Mouse (Mus musculus): ENCODE data around the gene Parp16. TPM values are rescaled to one million over a fixed set of nuclear protein-coding genes. Genes with fewer than 3 reads are reported as not detected.

Parp16 gene
- 1 to 10 TPM; 6.6 to 8.1 TPM for total RNA-seq (2021)
- long read RNA-seq, experiment 1, transcript Parp16-202 (6 exons, 2,518 nt): major isoform, 5 of 10 reads
- long read RNA-seq, experiment 1, partial matches to known transcripts: 3 of 10 reads
- long read RNA-seq, experiment 1, other reads (novel, unspliced or antisense): 2 of 10 reads
- long read RNA-seq, experiment 2, transcript Parp16-202 (6 exons, 2,518 nt): major isoform, 7 of 11 reads
- long read RNA-seq, experiment 2, partial matches to known transcripts: 2 of 11 reads
- long read RNA-seq, experiment 2, other reads (novel, unspliced or antisense): 1 of 11 reads

DNA sequence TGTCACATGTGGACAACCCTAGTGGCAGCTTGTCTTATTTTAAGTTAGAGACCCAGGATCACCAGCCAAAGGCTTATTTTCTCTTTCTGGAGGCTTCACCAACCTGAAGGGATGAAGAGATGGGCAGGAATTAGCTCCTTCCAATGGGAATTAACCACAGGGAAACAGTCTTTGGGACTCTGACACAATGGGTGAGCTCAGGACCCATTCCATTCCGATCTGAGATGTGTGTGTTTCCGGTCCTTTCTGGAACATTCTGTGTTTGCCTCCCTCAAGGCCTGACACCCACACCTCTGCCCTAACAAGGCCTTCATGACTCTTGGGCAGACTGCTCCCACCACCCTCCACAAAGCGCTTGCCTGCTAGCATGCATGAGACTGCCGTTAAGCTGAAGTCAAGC, at the start of gene Parp16:
Gene Parp16 (plus strand): TSS at position 301 of the 400 bp plus-strand sequence.
- no peak for DNase-seq

DNA sequence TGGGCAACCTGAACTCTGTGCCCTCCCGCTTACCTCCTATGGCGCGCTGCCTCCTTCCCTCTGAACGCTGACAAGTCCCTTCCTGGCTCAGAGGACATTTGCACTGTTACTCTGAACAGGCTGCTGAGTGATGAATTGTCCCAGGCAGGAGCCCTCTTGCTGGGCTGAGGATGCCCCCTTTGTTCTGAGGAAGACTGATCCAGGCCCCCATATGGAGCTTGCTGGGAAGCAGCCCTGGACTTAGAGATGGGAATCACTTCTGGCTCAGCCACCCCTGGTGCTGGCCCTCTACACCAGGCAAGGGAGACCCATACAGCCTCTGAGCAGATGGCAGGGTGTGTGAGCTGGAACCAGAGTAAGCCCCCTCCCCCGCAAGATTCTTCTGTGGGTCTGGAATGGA, 49.2 kb upstream of the Parp16 start:
- DNase-seq: no peak

DNA sequence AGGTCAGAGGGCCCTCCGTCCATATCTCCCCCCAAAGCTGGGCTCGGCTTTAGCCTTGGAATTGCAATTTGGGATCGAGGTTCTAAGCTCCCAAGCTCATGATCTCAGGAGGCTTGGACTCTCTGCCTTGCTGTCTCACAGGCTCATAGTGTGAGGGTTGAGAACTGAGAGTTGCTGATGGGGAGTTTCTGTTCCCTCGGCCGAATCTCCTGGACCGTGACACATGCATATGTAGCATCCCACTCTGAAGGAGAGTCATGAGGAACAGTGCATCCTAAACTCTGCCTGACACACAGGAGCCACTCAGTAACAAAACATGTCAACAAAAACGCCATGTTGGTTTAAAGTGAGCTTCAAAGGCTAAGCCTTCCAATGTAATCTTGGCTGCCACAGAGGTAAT, 46.6 kb upstream of the Parp16 start:
- no peak for DNase-seq

DNA sequence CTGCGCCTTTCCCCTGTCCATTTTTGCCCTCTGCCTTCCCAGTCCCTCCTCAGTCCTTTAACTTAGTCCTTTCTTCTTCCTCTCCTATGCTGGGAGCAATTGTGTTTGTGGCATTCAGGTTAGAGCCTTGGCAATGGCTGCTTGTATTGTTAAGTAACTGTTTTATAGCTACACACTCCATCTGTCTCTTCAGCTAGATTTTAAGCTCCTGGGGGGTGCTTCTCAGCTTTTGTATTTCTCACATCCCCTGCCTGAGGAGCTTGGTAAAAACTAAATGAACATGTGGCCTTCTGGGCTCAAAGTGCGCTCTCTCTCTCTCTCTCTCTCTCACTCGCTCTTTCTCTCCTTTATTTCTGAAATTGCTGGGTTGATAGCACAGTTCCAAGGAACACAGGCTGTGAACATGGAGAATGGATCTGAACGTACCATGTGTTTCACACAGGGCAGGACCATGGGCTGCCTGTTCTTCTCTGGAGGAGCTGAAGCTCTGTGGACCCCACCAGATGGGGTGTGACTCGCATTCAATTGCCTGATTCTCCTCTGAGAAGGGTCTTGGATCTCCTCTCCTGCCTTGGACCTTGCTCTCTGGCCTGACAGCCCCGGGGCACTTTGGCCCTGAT, 42.3 kb upstream of the Parp16 start:
- DNase-seq: no peak

DNA sequence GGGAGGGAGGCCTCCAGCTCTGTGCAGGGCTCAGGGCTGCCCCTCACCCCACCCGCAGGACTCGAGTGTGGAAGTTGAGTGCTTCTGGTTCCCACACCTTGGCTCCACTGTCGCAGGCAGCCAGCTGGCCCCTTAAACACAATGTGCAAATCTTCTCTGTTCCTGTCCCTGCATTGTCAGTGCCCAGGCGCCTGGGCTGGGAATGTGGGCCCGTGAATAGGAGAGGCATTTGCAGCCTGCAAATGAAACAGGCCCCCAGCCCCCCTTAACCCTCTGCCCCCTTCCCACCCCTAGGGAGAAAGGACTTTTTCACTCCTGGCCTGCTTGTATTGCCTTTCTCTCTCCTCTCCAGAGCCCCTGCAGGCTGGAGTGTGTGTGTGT, 41.8 kb upstream of the Parp16 start:
- DNase-seq: no peak

DNA sequence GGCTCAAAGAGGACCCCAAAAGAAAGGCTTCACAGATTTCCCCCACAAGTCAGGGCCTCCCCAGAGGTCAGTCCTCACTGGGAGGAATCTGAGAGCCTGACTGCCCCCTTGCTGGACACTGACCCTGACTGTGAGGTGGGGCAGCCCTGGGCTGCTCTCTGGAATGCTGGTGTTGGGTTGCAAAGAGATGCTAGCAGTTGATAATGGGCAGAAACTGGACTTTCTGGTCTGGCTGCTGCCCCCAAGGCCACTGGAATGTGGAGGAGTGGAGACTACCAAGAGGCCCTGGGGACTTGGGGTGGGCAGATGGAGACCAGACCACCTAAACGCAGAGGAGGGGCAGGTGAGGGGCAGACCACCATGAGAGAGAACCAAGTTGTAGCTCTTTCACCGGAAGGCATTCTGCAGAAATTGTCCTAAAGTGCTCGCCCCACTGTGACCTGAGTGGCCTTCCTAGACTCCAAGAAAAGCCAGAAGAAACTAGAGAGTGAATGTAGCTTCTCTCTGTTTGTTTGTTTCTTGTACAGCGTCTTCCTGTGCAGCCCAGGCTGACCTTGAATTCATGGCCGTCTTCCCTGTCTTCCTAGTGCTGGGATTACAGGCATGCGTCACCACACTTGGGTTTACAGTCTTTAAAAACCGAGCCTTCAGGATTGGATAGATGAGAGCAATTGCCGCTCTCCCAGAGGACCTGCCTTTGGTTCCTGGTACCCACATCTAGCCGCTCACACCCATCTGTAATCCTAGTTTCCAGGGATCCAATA, 40.3 kb upstream of the Parp16 start:
- no peak for DNase-seq

DNA sequence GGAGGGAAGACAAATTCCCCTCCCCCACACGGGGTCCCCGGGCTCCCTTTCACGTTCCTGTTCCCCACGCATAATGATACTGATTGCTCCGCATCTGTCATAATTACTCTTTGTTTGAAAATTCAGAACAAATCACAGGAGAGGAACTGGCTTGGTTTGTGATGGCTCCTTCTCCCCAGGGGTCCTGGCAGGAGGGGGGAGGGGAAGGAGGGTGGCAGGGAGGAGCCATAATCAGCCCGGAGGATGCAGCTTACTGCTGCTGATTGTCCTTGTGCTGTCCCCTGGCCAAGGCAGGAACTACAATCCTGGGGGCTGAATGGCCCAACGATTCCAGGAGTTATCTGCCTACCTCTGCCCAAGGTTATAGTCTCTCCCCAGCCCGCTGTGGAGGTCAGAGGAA, 38.5 kb upstream of the Parp16 start:
- no peak for DNase-seq

DNA sequence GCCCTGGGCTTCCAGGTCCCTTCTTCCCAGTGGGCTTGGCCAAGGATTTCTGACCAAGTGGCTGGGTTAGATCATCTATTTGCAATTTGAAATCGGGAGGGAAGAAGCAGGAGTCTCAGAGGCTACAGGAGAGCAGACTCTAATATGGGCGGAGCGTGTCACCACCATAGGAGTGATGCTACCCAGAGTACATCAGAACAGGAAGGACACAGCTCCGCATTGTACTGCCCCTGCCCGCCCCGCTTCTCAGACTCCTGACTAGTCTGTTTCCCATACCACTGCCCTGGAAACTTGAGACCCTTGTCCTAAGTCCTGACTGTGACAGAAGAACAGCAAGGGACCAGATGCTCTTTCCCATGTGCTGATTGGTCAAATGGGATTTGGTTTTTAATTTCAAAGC, 37.5 kb upstream of the Parp16 start:
- DNase-seq: no peak

DNA sequence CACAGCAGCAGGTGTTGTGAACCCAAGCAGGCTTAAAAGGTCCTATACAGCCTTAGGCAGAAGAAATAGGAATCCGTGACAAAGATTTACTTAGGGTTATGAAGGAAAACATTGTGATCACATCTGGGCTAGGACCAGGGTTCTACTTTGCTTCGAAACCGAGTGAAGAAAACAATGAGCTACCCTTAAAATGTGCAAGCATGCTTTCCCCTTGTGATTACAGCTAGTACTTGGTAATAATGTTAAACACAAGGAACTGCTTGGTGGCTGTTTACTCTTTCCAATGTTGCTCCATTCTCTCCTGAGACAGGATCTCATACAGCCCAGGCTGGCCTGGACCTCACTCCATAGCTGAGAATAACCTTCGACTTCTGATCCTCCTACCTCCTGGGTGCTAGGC, 34.0 kb upstream of the Parp16 start:
- no peak for DNase-seq

DNA sequence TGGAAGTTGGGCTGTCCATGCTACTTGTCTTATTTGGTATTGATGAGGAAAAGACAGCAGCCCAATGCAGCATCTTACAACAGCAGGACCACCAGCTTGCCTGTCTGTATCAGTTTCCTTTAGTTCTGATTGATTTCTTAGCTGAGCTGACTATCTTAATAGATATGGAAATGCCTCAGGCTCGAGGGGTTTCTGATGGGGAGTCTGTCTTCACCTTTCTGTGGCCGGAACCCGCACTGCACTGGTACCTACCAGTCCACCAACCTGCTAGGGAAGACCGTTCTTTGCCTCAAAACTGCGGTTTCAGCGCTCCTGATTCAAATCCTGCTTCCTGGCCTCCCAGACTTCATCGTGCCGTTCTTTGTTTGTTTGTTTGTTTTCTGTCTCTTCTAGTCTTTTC, 33.3 kb upstream of the Parp16 start:
- no peak for DNase-seq

DNA sequence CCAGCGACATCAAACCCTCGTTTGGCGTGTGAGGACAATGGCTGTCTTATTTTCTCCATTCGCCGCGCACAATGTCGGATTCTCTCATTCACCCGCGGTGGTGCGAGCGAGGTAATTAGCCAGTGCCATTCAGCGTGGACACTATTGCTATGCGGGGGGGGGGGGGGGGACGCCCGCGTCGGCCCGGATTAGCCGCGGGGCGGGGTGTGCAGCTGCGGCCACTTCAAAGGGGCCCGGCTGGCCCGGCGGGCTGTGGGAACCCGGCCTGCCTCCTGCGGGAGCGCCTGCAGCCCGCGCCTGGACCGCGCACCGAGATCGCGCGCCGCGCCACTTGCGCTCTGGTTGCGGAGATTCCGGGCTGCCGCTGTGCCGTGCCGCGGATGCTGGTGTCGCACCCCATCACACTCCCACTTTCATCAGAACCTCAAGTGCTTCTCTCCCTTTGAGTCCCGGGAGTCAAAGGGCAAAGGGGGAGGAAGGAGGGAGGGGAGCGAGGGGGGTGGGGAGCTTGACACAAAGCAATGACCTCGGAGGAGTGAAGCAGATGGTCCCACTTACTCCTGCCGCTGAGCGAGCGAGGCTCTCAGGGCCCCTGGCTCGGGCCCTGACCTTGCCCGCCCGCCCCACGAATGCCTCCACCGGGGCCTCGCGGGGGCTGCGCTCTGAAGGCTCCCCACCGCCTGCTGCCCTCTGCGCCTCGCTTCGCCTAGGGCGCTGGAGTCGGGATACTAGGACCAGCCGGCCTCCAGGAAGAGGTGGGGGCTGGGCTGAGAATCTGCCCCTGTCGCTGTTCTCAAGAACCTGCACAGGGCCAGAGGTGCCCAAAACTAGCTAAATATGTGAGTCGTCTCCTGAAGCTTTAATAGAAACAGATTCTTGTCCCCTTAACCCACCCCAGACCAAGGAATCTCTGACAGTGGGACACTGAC, 32.2 kb upstream of the Parp16 start:
- DNase-seq: peak; percentile 36

DNA sequence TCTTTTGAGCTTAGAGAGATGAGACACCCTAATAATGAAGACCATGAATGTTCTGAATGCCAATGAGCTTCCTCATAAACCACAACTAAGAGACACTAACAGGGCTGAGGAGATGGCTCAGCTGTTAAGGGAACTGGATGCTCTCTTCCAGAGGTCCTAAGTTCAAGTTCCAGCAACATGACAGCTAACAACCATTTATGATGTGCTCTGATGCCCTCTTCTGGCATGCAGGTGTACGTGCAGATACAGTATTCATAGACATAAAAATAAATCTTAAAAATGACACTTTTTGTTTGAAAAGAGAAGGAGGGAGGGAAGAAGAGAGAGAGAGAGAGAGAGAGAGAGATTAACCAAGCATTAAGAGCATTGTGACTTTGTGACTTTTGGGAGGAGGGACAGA, 30.3 kb upstream of the Parp16 start:
- DNase-seq: no peak

DNA sequence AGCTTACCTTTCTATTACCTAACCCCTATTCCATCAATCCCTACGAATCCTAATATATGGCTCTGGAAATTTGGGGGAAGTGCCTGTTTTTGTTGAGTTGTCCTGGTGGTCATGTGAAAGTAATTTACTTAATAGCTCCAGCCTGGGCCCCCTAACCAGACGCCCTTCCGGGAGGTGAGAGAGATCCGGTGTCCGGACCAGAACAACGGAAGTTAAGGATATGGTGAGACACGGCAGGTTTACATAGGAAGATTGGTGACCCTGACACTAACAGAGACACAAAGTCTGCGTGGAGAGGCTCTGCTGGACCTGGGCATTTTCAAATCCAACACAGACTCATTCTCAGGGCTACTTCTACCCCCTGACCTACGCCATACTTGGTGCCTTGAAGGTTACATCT, 28.8 kb upstream of the Parp16 start:
- DNase-seq: no peak

DNA sequence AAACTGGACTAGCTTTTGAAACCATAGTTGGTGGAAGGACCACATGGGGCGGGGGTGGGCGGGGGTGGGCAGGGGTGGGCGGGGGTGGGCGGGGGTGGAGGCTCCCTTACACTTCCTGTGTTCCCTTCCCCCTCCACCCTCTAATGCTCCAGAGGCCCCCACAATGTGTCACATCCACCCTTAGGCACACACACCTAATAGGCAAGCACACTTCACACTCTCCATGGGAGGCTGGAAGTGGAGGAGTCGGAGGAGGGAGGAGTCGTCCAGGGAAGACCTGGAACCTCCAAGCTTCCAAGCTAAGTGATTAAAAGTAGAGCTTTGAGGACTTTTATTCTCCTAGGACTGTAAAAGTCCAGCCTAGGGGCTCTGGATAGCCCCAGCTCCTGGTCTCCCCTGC, 26.6 kb upstream of the Parp16 start:
- no peak for DNase-seq

DNA sequence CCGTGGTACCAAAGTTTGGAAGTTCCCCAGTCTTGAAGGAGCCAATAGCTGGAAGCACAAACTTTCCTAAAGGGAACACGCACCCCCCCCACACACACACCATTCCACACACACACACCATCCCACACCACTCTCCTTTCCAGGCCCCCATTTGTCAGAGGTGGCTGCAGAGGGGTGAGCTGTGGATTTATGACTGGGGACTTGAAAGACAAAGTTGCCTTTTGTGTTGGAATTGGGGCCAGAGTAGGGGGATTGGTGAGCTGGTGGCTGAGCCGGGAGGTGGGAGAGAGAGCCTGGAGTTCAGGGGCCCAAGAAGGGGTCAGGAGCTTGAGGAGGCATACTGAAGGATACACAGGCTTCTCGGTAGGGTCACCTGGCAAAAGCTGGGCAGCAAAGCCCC, 26.2 kb upstream of the Parp16 start:
- no peak for DNase-seq

DNA sequence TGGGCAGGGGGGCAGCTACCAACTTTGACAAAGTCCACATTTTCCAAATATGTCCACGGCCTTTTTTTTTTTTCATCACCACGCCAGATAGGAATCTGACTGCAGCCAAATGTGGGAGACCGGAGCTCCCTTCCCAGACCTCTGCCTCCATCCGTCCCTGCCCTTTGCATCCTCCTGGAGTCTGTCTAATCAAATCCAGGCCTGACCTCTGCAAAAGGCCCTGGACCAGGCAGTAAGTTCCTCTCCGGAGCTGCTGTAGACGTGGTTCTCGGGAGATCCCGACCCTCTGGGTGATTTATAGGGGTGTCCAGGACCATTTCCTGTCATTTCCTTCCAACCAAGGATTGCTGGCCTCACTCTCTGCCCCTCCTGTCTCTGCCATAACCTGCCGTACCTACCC, 22.5 kb upstream of the Parp16 start:
- DNase-seq: no peak

DNA sequence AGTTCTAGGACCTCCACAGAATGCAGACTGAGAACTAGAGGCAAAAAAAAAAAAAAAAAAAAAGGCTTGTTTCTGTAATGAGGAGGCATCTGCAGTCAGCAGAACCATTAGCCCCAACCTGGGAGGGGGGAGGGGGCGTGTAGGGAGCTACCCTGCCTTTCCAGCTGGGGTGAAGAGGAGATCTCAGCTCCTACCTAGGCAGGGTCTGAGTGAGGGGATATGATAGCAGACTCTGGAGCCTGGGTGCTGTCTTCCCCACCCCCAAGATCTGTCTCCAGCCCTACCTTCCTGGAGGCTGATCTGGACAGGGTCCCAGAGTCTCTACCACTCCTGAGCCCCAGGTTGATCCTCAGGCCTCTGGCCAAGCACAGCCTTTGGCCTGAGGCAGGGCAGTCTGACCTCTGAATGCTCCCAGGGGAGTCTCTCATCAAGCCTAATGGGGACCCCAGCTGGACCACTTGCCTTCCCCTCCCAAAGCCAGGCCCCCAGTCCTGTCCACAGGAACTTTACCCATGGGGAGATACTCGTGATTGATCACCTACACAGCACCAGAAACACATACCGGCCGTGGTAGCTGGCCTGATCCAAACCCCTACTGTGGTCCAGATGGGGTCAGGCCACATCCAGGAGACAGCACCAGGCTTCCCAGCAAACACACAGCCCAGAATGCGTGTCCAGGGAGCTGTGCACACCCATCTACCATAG, 19.8 kb upstream of the Parp16 start:
- DNase-seq: no peak

DNA sequence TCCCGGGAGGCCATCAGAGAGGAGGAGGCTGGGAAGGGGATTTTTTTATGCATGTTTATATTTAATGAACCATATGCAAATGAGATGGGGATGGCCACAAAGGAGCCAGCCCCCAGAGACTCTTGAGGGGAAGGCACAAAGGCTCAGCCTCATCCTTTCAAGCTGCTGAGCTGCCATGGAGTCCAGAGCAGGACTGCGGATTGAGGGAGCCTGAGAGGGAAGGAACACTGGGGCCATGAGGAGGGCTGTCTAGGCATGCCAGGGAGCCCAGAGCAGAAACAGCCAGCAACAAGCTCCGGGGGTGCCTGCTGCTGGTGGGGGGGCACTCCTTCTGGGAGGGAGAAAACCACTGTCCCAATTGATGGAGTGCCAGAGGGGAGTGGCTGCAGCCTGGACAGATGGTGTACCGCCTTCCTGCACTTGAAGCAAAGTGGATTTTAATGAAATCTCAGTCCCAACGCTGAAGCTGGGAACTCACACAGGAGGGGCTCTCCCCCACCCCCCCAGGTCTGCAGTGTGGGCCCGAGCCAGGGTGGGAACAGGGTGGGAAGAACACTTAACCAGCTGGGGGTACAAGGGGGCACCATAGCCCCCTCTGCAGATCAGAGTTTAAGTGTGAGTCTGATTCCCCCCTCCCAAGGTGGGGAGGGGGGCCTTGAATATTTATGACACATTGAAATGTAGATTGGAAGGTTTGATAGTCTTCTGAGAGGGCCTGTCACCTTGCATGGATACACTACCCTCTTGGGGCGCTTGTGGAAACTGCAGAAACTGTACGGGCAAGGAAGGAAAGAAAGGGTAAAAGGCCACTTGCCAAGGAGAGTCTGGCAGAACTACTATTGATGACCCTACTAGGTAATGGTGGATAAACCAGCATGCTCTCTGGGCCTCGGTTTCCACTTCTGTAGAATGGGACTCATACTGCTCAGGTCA, 18.9 kb upstream of the Parp16 start:
- DNase-seq: no peak

DNA sequence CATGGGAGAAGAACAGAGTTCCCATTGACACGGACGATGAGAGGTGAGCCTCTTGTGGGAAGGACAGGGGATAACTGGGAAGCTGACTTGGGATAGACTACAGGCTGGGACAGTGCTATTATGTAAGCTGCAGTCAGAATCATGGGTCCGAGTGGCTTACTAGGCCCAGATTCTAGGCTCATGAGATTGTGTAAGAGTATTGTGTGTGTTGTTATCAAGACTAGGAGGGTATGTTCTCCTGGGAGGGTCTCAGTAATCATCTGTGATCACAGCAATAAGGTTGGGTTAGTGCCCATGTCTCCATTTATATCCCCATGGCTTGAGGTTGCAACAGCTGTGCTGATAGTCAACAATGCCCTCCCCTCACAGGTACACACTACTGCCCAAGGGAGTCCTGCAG, 17.7 kb upstream of the Parp16 start:
- DNase-seq: no peak

DNA sequence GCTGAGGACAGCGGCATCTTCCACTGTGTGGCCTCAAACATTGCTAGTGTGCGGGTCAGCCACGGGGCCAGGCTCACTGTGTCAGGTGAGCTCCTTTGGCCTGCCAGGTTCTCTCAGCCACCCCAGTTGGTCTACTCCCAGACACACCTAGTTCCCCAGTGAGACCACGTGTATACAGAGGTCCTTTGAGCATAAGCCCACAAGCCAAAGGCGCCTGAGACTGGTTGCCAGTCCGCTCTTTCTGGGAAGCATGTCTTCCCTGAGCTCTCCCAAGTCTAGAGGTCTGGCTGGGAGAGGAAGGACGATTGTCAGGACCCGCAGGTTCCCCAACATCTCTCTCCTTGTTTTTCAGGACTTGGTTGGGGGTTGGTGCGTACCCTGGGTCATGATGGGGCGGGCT, 17.2 kb upstream of the Parp16 start:
- no peak for DNase-seq

Measured in gastrocnemius, postnatal 10 days (tissue).